Mouse (Mus musculus) gastrocnemius, postnatal 4 days (tissue): ENCODE results near the gene Mapk3. TPM values are rescaled to one million over a fixed set of nuclear protein-coding genes. Genes with fewer than 3 reads are reported as not detected.
A peak's percentile ranks its signal among the peaks of the same experiment; 100 is the strongest.

Source experiments
- DNase-seq, 2 experiments: peaks; one replicate each; pipeline ENCODE4 v3.0.0; 2021 to 2022; ENCODE audit warnings: low spot score in 2 of 2, mixed read lengths in 2 of 2
- total RNA-seq, 2 experiments: library from RNA; stranded (reverse); gene quantifications; 2 replicates each; pipeline ENCODE4 v1.2.3; 2021

Mapk3 gene
- total RNA-seq, 2 experiments from 2014 or later: 65.0 to 66.7 TPM

DNA sequence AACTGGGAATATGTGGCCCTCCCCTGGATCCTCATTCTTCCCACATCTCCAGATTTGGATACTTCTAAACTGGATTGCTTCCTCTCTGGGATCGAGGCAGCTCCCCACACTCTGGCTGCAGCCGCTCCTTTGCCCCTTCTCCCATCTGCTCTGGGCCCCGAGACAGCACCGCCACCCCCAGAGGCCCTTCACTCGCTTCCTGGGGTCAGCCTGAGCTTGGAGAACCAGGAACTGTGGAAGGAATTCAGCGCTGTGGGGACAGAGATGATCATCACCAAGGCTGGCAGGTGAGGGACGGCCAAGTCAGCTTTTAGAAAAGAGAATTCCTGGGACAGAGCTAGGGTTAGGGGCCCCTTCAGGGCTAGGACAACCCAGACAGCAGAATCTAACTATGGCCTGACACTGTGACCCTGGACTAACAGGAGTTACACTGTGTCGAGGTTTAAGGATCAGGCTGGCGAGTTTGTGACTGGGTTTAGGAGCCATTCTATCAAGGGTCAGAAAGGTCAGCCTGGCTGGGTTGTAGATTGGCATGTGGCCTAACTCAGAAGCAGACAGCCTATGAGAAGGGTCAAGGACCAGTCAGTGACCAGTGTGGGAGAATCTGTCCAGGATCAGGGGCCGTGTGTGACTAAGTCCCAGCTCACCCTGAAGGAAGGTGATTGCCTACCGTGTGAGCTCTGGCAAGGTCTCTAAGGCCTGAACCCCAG lies 22.4 kb downstream of the Mapk3 start:
- DNase-seq: no peak

DNA sequence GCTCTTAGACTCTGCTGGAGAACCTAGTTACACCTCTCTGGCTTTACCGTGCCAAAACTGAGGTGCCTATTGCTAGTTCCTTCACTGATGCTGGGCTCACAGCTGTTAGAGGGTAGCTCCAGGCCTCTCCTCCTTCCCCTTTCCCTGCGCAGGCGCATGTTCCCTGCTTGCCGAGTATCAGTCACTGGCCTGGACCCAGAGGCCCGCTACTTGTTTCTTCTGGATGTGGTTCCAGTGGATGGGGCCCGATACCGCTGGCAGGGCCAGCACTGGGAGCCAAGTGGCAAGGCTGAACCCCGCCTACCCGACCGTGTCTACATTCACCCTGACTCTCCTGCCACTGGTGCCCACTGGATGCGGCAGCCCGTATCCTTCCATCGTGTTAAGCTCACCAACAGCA lies 23.3 kb downstream of the Mapk3 start:
- no peak for DNase-seq

- no peak for DNase-seq
Measured at GRCm38 (mm10) chr7:126784469-126784868, 25.1 kb downstream of the Mapk3 start.

DNA sequence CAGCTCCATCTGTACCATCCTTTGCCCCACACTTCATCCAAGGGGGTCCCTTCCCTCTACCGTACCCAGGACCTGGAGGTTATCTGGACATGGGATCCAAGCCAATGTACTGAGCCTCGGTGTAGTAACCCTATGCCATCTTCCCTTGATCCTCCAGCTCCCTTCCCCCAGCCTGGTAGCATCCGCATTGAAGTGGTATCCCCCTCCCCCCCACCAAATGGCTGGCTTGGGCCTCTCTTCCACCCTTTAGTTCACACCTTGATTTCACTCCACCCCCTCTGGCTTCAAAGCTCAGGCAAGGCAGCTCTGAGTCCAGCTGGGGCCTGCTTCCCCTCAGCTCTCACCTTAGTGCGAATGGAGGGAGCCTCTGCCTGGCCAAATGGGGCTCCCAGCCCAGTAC lies 25.7 kb downstream of the Mapk3 start:
- DNase-seq: no peak

GRCm38 (mm10) chr7:126786142-126786541 lies 26.7 kb downstream of the Mapk3 start:
- DNase-seq: no peak

- no peak for DNase-seq
Measured at GRCm38 (mm10) chr7:126789141-126789540, 29.7 kb downstream of the Mapk3 start.

- peak; percentile 94 to 99 for DNase-seq
Measured at GRCm38 (mm10) chr7:126791851-126792720, 32.7 kb downstream of the Mapk3 start, which contains the start of gene Ppp4c. Gene Ppp4c, minus strand, starts transcription at chr7:126792496.

GRCm38 (mm10) chr7:126792721-126793443 lies 33.5 kb downstream of the Mapk3 start:
- no peak for DNase-seq

- no peak for DNase-seq
Measured at GRCm38 (mm10) chr7:126793456-126794270, 34.3 kb downstream of the Mapk3 start.

- no peak for DNase-seq
Measured at GRCm38 (mm10) chr7:126794271-126794605, 34.8 kb downstream of the Mapk3 start.

- no peak for DNase-seq
Measured at GRCm38 (mm10) chr7:126795387-126796317, 36.3 kb downstream of the Mapk3 start.

GRCm38 (mm10) chr7:126796350-126796932 lies 37.0 kb downstream of the Mapk3 start:
- DNase-seq: no peak

GRCm38 (mm10) chr7:126797411-126798126 lies 38.2 kb downstream of the Mapk3 start, which contains the start of gene Fam57b:
Gene Fam57b, plus strand, starts transcription at chr7:126797668.
- DNase-seq: no peak

DNA sequence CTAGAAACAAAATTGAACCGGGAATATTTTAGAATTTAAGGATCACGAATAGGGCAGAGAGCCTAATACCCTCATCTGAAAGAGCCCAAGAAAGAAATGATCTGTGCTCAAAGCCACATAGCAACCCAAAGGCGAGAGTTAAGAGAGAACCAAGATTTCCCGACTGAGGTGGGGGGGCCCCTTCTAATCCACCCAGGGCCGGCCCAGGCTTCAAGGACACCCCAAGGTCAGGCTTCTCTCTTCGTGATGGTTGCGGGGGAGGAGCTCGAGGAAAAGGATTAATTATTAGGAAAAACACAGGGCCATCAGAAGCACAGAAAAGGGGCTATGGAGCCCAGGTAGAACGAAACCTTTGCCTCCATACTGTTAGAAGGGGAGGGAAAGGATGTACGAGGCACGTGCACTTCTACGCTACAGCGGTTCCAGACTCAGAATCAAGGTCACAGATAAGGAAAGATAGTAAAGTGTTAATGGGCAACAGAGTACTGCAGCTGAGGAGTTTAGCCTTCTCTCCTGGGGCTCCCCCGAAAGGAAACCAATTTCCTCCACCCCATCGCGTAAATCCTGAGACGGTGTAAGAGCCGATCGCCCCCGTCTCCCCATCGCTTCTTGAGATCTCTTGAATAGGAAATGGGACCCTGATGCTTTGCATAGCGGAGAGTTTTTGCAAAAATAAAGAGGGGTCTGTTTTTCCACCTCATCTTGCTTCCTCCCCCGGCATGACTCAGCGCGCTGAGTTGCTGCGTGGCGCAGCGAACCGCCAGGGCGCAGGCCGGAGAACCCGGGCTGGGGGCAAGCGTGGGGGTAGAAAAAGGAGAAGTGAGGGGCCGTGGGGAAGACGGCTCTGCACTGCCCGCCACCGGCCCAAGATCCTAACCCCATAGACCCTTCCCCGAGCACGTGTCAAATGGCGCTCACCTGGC lies 39.0 kb downstream of the Mapk3 start:
- DNase-seq: no peak

GRCm38 (mm10) chr7:126799050-126799467 lies 39.7 kb downstream of the Mapk3 start:
- peak; percentile 87 to 96 for DNase-seq

GRCm38 (mm10) chr7:126799468-126800268 lies 40.3 kb downstream of the Mapk3 start:
- peak in 1 of 2 experiments; percentile 53 for DNase-seq
